8 mouse cellular contexts compared by ENCODE assay signal in the genomic region with DNA sequence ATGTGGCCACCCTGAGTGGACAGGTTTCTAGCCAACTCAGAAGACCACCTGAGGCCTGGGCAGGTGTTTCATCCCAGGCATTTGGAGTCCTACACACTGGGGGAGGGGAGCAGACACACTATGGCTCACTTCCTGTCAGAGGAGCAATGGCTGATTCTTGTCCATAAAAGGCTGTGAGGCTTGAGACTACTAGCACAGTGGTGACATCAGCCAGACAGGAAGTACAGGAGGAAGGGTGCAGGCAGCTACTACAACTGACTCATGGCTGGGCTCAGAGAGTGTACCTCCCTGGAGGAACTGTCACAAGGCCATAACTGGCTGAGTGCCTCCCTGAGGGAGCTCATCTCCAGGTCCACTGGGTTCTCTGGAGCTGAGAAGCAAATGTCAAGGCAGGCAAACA. TPM values are rescaled to one million over a fixed set of nuclear protein-coding genes. Genes with fewer than 3 reads are reported as not detected.
DNase-seq lines count a peak whose midpoint lies in the region; ATAC-seq lines count a peak whose summit lies in the region.

No protein-coding gene starts in this region.

- intact Hi-C loops in heart, postnatal 25 days (cut with DNase I), result loop anchor here (1.0 kb wide), 1 partner anchor 40 kb away; no protein-coding TSS in a partner anchor
- intact Hi-C loops in left cerebral cortex, postnatal 14 days (cut with DNase I), result no loop called here

- DNase-seq in layer of hippocampus, adult 11-12 months (ENCODE audit: low spot score), result peak; percentile 64
- DNase-seq in layer of hippocampus, postnatal 25 days (ENCODE audit: extremely low spot score in 1 of 2, low spot score in 1 of 2), result no peak
- peak; percentile 56 for DNase-seq in ES-CJ7 (ENCODE audit: low read depth, low spot score)
- peak; percentile 79 for DNase-seq in heart, postnatal 25 days (ENCODE audit: low spot score)
- peak; percentile 41 to 81 for DNase-seq in left cerebral cortex, postnatal 14 days (ENCODE audit: low spot score in 2 of 2)
- peak; percentile 70 to 79 for DNase-seq in monocyte, adult 2 months (ENCODE audit: low read depth in 1 of 2, low spot score in 2 of 2)
- DNase-seq in yolk sac, embryonic 10.5 days (ENCODE audit: low spot score), result peak; percentile 49

- peak; percentile 75 for ATAC-seq in common myeloid progenitor, adult 5-6 weeks (replicated peaks; ENCODE audit: low read depth, poor library complexity, severe bottlenecking)

RNA-seq across cellular contexts. Expression of a gene that starts 41.5 kb away (rescaled TPM):
- 10 to 100 TPM; 75.0 to 90.2 TPM for total RNA-seq in layer of hippocampus, postnatal 25 days (2021)
- total RNA-seq in common myeloid progenitor, adult 5-6 weeks (2017), result 362 and 430 TPM in 2 replicates
- total RNA-seq in heart, postnatal 25 days (2021), result 100 to 1,000 TPM; 122 to 124 TPM
- total RNA-seq in left cerebral cortex, postnatal 14 days (2021), result 10 to 100 TPM; 70.3 to 73.8 TPM

RNA-seq across cellular contexts. Expression of a gene that starts 43.7 kb away (rescaled TPM):
- 1 to 10 TPM; 4.0 to 4.8 TPM for total RNA-seq in layer of hippocampus, postnatal 25 days (2021)
- 0.27 and 2.6 TPM in 2 replicates for total RNA-seq in common myeloid progenitor, adult 5-6 weeks (2017)
- not detected for total RNA-seq in heart, postnatal 25 days (2021)
- 1 to 10 TPM; 1.3 to 3.2 TPM for total RNA-seq in left cerebral cortex, postnatal 14 days (2021)

Comparison
In these comparisons a context has a peak if more than half of its experiments do, and no peak if none do; other contexts are left out.
1. DNase-seq: peak in layer of hippocampus, adult 11-12 months (single experiment), ES-CJ7 (single experiment), heart, postnatal 25 days (single experiment), left cerebral cortex, postnatal 14 days (2 of 2), monocyte, adult 2 months (2 of 2) and yolk sac, embryonic 10.5 days (single experiment); none in layer of hippocampus, postnatal 25 days (0 of 2).